Mouse (Mus musculus): Measurements from ENCODE around the gene Klhdc8a.
A peak's percentile ranks its signal among the peaks of the same experiment; 100 is the strongest.

Gene Klhdc8a

GRCm38 (mm10) chr1:132317894-132318863 lies 19.8 kb downstream of the Klhdc8a start:
- DNase-seq (ENCODE audit: low read depth, low spot score) = peak; percentile 31
- Histone ChIP-seq H3K36me3 (ENCODE audit: control insufficient read depth, insufficient read depth, low read length, poor library complexity, severe bottlenecking) (peaks cover 22% of the 10 kb centered on the region), H3K27me3 (ENCODE audit: control insufficient read depth, insufficient read depth, low read length, poor library complexity, severe bottlenecking) (no peaks in the 10 kb centered on the region)

DNA sequence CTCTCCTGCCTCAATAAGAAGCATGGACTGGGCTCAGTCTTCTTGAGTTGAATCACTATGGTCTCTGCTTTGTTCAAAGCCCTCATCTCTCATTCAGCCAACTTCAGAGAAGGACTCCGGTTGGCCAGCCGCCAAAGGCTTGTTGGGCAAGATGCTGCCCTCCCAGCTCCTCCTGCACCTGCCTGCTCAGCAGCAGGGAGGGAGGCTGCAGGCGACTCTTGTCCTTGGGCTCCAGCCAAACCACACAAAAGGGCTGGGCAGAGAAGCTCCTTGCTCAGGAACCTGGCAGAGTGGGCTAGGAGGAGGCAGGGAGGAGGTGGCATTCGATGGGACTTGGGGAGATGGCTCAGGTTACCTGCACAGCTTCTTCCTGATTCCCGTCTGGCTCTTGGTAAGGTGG lies 20.8 kb downstream of the Klhdc8a start:
- peaks cover 22% of the 10 kb centered on the region for H3K36me3 ChIP-seq (ENCODE audit: control insufficient read depth, insufficient read depth, low read length, poor library complexity, severe bottlenecking)
- DNase-seq (ENCODE audit: low read depth, low spot score) = no peak

DNA sequence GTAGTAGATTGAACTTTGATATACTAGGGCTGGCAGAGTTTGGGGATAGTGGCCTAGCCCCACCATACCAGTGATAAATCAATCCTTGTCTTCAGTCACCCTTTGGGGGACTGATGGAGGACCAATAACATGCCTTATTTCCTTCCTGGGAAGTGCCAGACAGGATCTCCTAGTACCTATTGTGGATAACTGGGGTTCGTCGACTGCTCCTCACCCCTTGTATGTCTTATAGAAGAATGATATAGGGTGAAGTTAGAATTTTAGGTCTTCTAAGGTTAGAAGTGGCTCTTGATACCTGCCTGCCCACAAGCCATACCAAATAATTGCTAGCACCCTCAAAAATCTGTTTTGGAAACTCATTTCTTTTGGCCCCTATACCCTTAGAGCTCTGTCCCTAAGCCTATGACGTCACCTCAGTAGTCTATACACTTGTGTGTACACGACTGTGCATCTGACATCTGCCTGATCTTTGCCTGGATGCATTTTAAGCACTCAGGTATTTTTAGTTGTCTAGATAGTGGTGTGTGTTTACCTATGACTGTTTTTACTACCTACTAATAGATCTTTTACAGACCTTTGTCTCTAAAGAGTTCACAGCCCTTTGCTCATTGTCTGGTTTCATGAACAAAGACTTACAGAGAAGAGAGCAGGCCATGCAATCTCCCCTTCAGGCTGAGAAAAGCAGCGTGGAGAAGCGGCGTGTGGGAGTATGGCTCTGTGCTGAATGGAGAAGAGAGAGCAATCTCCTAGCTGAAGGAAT lies 23.6 kb downstream of the Klhdc8a start:
- H3K36me3 ChIP-seq (ENCODE audit: control insufficient read depth, insufficient read depth, low read length, poor library complexity, severe bottlenecking) = peaks cover 39% of the 10 kb centered on the region
- DNase-seq (ENCODE audit: low read depth, low spot score) = no peak
- no peaks in the 10 kb centered on the region; the same call in 1 of the 2 replicates for H3K27me3 ChIP-seq (ENCODE audit: control insufficient read depth, insufficient read depth, low read length, poor library complexity, severe bottlenecking)

More for the DNA sequence above, 20.8 kb downstream of the Klhdc8a start:
- H3K27me3 ChIP-seq (ENCODE audit: control insufficient read depth, insufficient read depth, low read length, poor library complexity, severe bottlenecking) = no peaks in the 10 kb centered on the region

DNA sequence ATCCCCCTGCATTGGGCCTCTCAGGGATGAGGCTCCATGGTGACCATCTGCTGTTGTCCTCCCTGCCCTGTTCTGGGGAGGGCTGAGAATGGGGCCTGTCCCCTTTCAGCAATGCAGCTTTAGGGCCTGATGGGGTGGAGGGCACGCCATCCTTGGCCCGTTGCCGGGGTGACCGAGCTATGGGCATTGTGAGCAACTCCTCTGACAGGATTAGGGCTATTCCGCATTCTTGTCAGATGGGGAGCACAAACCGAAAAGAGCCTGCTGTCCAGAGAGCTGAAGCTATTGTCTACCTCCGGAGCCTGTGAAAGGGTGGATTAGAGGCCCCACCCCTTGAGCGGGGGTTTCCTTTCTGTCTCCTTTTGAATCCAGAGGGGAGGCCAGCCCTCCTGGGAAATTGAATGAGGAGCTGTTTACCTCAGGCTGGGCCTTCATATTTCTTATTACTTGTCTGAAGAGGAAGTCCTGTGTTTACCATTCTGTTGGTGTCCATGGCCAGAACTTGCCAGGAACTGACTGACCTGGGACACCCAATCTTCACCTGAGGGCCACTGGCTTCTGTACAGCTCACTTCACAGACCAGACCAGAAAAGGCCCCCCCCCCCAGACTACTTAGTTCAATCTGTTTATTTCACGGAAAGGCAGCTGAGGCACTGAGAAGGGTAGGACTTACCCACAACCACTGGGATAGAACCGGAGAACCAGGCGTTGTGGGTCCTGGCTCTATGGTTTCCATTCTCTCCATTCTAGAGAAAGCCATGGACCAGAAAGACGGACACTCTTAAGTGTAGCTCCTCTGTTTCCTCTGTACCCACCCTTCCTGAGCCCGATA lies 24.5 kb downstream of the Klhdc8a start:
- Histone ChIP-seq H3K36me3 (ENCODE audit: control insufficient read depth, insufficient read depth, low read length, poor library complexity, severe bottlenecking) (peaks cover 40% of the 10 kb centered on the region), H3K27me3 (ENCODE audit: control insufficient read depth, insufficient read depth, low read length, poor library complexity, severe bottlenecking) (no peaks in the 10 kb centered on the region; the same call in 1 of the 2 replicates)
- DNase-seq (ENCODE audit: low read depth, low spot score) = no peak

- Histone ChIP-seq H3K27me3 (ENCODE audit: control insufficient read depth, insufficient read depth, low read length, poor library complexity, severe bottlenecking) (no peaks in the 10 kb centered on the region; the same call in 1 of the 2 replicates), H3K36me3 (ENCODE audit: control insufficient read depth, insufficient read depth, low read length, poor library complexity, severe bottlenecking) (peaks cover 43% of the 10 kb centered on the region)
- no peak for DNase-seq (ENCODE audit: low read depth, low spot score)
These were observed 28.4 kb downstream of the Klhdc8a start for GRCm38 (mm10) chr1:132326777-132327176.

DNA sequence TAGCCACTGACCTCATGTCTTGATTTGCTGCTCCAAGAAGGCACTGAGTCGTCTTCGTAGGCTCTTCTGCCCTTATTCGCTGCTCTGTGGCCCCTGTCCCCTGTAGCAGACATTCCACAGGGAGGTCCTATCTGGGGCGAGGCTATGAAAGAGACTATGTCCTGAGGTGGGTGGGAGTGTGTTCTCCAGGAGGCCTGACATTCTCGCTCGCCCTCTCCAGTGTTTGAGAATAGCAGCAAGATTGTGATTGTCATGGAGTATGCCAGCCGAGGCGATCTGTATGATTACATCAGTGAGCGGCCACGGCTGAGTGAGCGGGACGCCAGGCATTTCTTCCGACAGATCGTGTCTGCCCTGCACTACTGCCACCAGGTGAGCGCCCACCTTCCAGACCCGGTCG lies 29.1 kb downstream of the Klhdc8a start:
- DNase-seq (ENCODE audit: low read depth, low spot score) = no peak
- peaks cover 43% of the 10 kb centered on the region for H3K36me3 ChIP-seq (ENCODE audit: control insufficient read depth, insufficient read depth, low read length, poor library complexity, severe bottlenecking)
- no peaks in the 10 kb centered on the region; the same call in 1 of the 2 replicates for H3K27me3 ChIP-seq (ENCODE audit: control insufficient read depth, insufficient read depth, low read length, poor library complexity, severe bottlenecking)

GRCm38 (mm10) chr1:132328565-132328964 lies 30.1 kb downstream of the Klhdc8a start:
- Histone ChIP-seq H3K27me3 (ENCODE audit: control insufficient read depth, insufficient read depth, low read length, poor library complexity, severe bottlenecking) (no peaks in the 10 kb centered on the region; the same call in 1 of the 2 replicates), H3K36me3 (ENCODE audit: control insufficient read depth, insufficient read depth, low read length, poor library complexity, severe bottlenecking) (peaks cover 40% of the 10 kb centered on the region)
- DNase-seq (ENCODE audit: low read depth, low spot score) = no peak

DNA sequence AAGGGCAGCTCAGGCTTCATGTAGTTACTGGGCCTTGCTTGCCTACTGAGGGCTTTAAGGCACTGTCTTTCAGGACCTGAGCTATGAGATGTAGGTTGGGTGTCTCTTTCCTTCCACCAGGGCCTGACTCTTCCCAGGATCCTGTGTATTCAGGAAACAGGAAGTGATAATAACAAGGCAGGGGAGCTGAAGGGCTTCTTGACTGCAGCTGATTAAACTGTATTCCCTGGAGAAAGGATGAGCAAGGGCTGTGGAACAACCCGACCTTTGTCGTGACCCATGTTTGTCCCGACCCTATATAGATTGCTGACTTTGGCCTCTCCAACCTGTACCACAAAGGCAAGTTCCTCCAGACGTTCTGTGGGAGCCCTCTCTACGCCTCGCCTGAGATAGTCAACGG lies 31.2 kb downstream of the Klhdc8a start:
- Histone ChIP-seq H3K36me3 (ENCODE audit: control insufficient read depth, insufficient read depth, low read length, poor library complexity, severe bottlenecking) (peaks cover 40% of the 10 kb centered on the region), H3K27me3 (ENCODE audit: control insufficient read depth, insufficient read depth, low read length, poor library complexity, severe bottlenecking) (no peaks in the 10 kb centered on the region; the same call in 1 of the 2 replicates)
- DNase-seq (ENCODE audit: low read depth, low spot score) = no peak

- DNase-seq (ENCODE audit: low read depth, low spot score) = no peak
- Histone ChIP-seq H3K36me3 (ENCODE audit: control insufficient read depth, insufficient read depth, low read length, poor library complexity, severe bottlenecking) (peaks cover 34% of the 10 kb centered on the region), H3K27me3 (ENCODE audit: control insufficient read depth, insufficient read depth, low read length, poor library complexity, severe bottlenecking) (no peaks in the 10 kb centered on the region; the same call in 1 of the 2 replicates)
These were observed 32.0 kb downstream of the Klhdc8a start for GRCm38 (mm10) chr1:132330397-132330796.

DNA sequence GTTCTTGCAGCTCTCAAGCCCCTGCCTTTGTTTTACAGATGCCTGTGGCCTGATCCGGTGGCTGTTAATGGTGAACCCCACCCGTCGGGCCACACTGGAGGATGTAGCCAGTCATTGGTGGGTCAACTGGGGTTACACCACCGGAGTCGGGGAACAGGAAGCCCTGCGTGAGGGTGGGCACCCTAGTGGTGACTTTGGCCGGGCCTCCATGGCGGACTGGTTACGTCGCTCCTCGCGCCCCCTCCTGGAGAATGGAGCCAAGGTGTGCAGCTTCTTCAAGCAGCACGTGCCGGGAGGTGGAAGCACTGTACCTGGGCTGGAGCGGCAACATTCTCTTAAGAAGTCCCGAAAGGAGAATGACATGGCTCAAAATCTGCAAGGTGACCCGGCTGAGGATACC lies 32.9 kb downstream of the Klhdc8a start:
- peaks cover 28% of the 10 kb centered on the region for H3K36me3 ChIP-seq (ENCODE audit: control insufficient read depth, insufficient read depth, low read length, poor library complexity, severe bottlenecking)
- no peaks in the 10 kb centered on the region for H3K27me3 ChIP-seq (ENCODE audit: control insufficient read depth, insufficient read depth, low read length, poor library complexity, severe bottlenecking)
- no peak for DNase-seq (ENCODE audit: low read depth, low spot score)

DNA sequence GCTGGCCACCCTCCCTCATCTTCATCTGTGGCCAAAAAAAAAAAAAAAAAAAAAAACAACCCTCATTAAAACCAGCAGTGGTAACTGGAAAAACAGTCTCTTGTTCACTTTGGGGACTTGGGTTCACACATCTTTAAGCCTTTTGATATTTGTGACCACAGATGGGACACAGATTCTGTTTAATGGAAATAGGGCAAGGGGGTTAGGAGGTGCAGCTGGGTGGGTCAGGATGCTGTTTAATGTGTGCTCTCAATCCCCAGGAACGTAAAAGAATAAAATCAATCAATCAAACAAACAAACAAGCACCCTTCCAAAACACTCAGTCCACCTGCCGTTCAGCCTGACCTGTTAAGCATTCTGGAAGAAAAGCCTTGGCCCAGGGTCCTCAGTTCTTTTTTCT lies 34.8 kb downstream of the Klhdc8a start:
- DNase-seq (ENCODE audit: low read depth, low spot score) = no peak
- Histone ChIP-seq H3K27me3 (ENCODE audit: control insufficient read depth, insufficient read depth, low read length, poor library complexity, severe bottlenecking) (no peaks in the 10 kb centered on the region), H3K36me3 (ENCODE audit: control insufficient read depth, insufficient read depth, low read length, poor library complexity, severe bottlenecking) (peaks cover 16% of the 10 kb centered on the region)

DNA sequence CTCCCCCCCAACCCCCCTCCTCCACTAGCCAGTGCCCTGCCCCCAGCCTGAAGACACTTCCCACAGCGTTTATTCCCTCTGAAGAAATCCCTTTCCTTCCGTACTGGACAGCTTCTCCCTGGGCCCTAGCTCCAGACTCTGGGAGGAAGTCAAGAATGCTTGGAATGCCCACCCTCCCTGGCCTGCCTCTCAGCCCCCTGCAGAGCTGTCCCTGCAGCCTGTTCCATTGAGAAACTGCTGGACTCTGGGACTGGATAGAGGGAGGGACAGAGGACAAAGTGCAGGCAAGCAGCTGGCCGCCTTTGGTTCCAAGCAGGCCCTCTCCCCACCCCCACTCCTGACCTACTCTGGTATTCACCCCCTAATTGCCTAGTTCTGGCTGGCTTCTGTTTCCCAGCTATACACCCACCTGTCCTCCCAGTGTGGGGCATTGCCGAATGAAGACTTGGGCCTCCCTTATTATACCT lies 35.3 kb downstream of the Klhdc8a start:
- Histone ChIP-seq H3K27me3 (ENCODE audit: control insufficient read depth, insufficient read depth, low read length, poor library complexity, severe bottlenecking) (no peaks in the 10 kb centered on the region), H3K36me3 (ENCODE audit: control insufficient read depth, insufficient read depth, low read length, poor library complexity, severe bottlenecking) (peaks cover 14% of the 10 kb centered on the region)
- no peak for DNase-seq (ENCODE audit: low read depth, low spot score)

DNA sequence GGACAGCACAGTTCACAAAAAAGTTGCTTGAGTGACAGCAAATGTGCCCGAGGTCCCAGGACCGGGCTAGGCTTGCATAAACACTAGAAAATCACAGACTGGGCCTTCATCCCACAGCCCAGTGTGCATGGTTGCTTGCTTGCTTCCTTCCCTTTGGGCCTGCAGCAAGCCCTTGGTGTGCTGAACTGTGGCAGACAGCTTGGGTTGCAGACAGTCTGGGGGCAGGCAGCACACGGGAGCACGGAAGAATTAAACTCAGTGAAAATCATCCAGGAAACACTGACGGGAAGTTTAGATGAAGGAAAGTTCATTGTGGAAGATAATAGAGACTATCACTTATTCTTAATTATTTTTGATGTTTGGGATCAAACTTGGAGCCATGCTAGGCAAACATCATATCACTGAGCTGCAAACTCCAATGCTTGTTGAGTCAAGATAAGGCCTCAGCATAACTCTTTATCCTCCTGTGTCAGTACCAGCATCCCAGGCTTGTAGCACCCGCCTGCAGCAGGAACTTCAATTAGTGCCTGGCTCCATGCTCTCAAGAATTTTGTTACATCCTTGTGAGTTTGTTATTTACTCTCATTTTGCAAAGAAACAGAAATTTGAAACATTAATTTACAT lies 35.9 kb downstream of the Klhdc8a start:
- peaks cover 12% of the 10 kb centered on the region for H3K36me3 ChIP-seq (ENCODE audit: control insufficient read depth, insufficient read depth, low read length, poor library complexity, severe bottlenecking)
- H3K27me3 ChIP-seq (ENCODE audit: control insufficient read depth, insufficient read depth, low read length, poor library complexity, severe bottlenecking) = no peaks in the 10 kb centered on the region
- no peak for DNase-seq (ENCODE audit: low read depth, low spot score)
